Mouse (Mus musculus) E14TG2a.4 (cell line): ENCODE results near the gene Syt12.

Experiments used
- CTCF ChIP-seq: conservative IDR thresholded peaks from 2 replicates; pipeline ENCODE4 v1.5.1; 2014; ENCODE audit warnings: low read length
- NANOG ChIP-seq: IDR thresholded peaks from 2 replicates; pipeline ENCODE4 v1.6.1; 2014; ENCODE audit warnings: borderline replicate concordance, low read length, mixed read lengths
- POU5F1 ChIP-seq: IDR thresholded peaks from 2 replicates; pipeline ENCODE4 v1.6.1; 2014; ENCODE audit warnings: low read length, borderline replicate concordance

DNA sequence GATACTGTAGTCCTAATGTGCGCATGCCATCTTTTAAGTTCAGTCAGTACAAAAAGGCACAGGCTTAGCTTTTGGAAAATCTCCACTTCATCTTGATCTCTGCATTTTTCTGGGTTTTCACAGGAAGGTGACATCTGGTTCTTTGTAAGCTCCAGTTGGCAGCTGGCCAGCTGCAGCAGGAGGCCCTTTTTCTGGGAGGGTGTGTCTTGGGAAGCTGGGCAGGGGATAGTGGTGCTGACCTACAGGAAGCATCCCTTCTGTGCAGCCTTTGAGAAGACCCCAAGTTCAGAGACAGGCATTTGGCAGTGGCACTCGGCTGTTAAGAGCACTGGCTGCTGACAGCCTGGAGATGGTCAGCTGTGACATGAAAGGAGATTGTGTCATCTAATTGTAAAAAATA is 38.5 kb upstream of the Syt12 start:
- TF ChIP-seq CTCF, result no peak
- no peak for TF ChIP-seq NANOG
- no peak for TF ChIP-seq POU5F1
